Mouse (Mus musculus): ENCODE data around the gene Ankrd34b. TPM values are rescaled to one million over a fixed set of nuclear protein-coding genes. Genes with fewer than 3 reads are reported as not detected.

The Ankrd34b gene
- polyA plus RNA-seq (2015; fragmentation: Nextera tagmentation; extraction: Ambion mirVana), result not detected in 2 replicates

DNA sequence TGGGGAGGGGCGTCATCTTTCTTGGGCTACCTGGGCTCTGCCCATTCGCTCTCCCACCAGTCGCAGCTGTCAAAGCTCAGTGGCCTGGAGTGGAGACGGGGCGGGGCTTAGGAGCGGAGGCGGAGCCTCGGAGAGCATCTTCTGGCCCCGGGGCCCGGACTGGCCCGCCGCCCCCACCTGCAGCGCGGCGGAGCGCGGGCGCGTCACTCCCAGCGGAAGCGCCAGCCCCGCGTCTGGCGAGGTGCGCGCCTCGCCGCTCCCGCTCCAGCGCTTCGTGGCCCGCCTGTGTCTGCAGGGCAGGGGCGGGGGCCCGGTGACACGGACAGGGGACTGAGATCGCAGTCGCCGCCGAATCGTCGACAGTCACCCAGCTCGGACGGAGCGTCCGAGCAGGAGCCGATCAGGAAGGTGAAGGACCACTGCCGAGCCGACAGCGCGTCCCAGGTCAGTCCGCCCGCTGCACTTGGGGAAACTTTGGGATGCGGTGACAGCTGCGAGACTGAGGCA lies at the start of gene Ankrd34b:
Gene Ankrd34b, plus strand, starts transcription at position 139 of the 507 bp plus-strand sequence.
- peak within 1 kb of the TSS; percentile 65 for H3K9ac ChIP-seq
- no peak within 1 kb of the TSS for H3K27ac ChIP-seq
- H3K36me3 ChIP-seq, result no peaks in the 10 kb centered on the region
- peaks cover 80% of the 10 kb centered on the region for H3K27me3 ChIP-seq
- H3K4me1 ChIP-seq, result peaks cover 15% of the 10 kb centered on the region
- ATAC-seq (ENCODE audit: insufficient number of reproducible peaks, insufficient read depth, low FRiP score, low TSS enrichment, low read depth), result 0 out of 2 replicates have a peak, but pooled peaks have one; percentile 40
- H3K4me2 ChIP-seq, result peak within 1 kb of the TSS; percentile 100
- H3K4me3 ChIP-seq, result peak within 1 kb of the TSS; percentile 58
- under 1% methylated on average over 54 of the region's 54 CpGs for WGBS
- no peaks in the 10 kb centered on the region for H3K9me3 ChIP-seq

DNA sequence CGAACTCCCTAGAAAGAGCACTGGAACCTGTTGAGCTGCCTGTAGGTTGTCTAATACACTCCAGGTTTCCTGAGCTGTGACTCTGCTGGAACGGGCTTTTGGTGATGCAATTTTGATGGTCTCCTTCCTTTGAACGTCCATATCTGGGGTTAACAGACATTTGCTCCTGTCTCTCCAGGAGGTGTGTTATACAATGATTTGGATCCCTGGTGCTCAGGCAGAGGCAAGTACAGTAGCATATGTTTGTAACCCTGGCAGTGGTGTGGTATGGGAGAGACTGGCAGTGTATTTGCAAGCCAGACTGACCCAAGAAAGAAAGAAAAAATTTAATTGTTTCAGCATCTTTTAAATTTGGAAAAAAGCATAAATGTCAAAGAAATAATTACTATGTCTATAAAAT lies 38.3 kb upstream of the Ankrd34b start:
- H3K4me3 ChIP-seq, result no peak overlapping the region
- H3K36me3 ChIP-seq, result peaks cover 6% of the 10 kb centered on the region; the same call in 1 of the 2 replicates
- H3K9me3 ChIP-seq, result no peaks in the 10 kb centered on the region
- no peaks in the 10 kb centered on the region for H3K27me3 ChIP-seq
- WGBS, result 84% methylated on average over 3 of the region's 3 CpGs
- ATAC-seq (ENCODE audit: insufficient number of reproducible peaks, insufficient read depth, low FRiP score, low TSS enrichment, low read depth), result no peak
- no peak overlapping the region for H3K4me2 ChIP-seq
- no peak overlapping the region for H3K27ac ChIP-seq
- no peaks in the 10 kb centered on the region for H3K4me1 ChIP-seq
- no peak overlapping the region for H3K9ac ChIP-seq

DNA sequence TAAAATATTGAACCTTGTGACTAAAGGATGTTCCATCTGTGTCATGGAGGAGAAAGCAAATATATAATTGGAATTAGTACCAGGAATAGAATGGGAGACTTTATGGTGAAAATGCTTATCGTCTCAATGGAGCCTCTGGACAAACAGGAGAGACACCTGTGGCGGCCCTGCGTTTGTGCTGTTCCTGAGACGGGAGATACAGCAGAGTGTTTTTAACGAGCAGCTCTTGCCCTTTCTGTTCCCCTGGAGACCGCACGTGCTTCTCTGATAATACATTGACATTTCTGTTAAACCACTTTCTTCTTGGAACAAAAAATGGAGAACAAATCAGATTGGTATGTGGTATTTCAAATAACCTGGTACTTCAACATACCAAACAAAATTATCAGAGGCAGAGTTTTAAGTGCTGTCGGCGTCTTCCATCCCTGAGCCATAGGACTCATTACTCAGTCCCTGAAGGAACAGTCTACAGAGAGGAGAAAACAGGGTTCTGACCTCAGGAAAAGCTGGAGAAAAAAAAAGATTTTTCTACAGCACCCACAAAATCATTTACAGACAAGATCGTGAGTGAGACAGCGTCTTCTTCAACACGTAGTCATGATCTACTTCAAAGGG lies 32.5 kb upstream of the Ankrd34b start:
- Histone ChIP-seq H3K4me2 (no peak overlapping the region), H3K27me3 (no peaks in the 10 kb centered on the region), H3K9ac (no peak overlapping the region), H3K27ac (no peak overlapping the region), H3K4me3 (no peak overlapping the region), H3K36me3 (no peaks in the 10 kb centered on the region), H3K4me1 (no peaks in the 10 kb centered on the region), H3K9me3 (no peaks in the 10 kb centered on the region)
- ATAC-seq (ENCODE audit: insufficient number of reproducible peaks, insufficient read depth, low FRiP score, low TSS enrichment, low read depth), result no peak
- WGBS, result 86% methylated on average over 12 of the region's 12 CpGs

DNA sequence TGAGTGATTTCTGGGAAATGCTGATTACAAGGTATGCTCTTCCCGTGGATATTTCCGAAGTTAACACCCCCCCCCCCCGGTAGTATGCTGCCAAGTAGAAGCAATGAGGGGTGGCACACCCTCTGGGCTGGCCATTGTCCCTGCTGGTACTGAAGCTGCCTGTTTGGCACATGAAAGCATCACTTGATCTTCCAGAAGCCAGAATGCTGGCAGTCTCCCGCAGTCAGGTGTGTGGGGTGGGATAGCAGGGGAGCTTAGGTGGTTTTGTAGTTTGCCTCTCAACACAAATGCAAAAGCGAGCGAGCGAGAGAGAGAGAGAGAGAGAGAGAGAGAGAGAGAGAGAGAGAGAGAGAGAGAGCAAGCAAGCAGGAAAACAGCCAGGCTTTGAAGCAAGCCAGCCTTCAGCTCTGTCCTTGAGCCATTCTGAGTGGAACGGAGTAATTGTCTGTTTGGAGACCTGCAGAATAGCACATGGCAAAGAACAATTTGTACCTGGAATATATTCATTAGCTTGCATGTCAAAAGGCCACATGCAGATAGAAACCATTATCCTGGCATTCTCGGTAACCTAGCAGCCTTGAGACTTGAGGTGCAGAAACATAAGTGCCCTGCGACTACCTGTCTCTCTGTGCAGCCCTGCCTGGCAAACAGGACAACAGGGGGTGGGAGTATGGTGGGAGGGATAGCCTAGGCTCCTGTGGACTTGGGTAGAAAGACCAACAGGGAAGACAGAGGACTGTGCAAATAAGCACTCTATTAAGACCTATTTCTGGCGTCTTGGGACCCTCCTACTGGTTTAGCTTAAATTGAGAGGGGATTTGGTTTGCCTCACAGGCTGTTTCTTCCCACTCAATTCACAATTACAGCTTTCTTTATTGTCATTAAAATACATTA lies 27.0 kb upstream of the Ankrd34b start:
- no peak overlapping the region for H3K4me3 ChIP-seq
- no peak overlapping the region for H3K27ac ChIP-seq
- 67% methylated on average over 11 of the region's 11 CpGs for WGBS
- H3K9ac ChIP-seq, result no peak overlapping the region
- no peak for ATAC-seq (ENCODE audit: insufficient number of reproducible peaks, insufficient read depth, low FRiP score, low TSS enrichment, low read depth)
- H3K4me2 ChIP-seq, result no peak overlapping the region
- no peaks in the 10 kb centered on the region for H3K27me3 ChIP-seq
- no peaks in the 10 kb centered on the region for H3K4me1 ChIP-seq
- no peaks in the 10 kb centered on the region for H3K9me3 ChIP-seq
- H3K36me3 ChIP-seq, result no peaks in the 10 kb centered on the region

DNA sequence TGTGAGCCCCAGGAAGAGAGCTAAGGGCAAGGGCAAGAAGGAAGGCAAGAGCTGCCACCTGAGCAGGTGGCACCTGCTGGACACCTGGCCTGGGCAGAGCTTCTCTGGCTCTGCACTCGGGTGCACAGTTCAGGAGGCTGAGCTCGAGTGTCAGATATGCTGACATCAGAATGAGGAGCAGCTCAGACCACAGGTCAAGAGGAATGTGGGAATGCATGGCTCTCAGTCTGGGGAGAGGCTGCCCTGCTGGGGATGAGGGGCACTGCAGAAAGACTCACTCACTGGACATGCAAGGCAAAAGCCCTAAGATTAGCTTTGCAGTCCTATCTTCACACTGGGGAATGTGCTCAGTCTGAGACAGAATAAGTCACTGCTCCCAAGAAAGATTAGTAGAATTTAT lies 23.6 kb upstream of the Ankrd34b start:
- Histone ChIP-seq H3K27ac (no peak overlapping the region), H3K9ac (no peak overlapping the region), H3K9me3 (no peaks in the 10 kb centered on the region), H3K27me3 (no peaks in the 10 kb centered on the region), H3K4me1 (no peaks in the 10 kb centered on the region), H3K36me3 (no peaks in the 10 kb centered on the region), H3K4me2 (no peak overlapping the region), H3K4me3 (no peak overlapping the region)
- 32% methylated on average over 2 of the region's 2 CpGs for WGBS
- ATAC-seq (ENCODE audit: insufficient number of reproducible peaks, insufficient read depth, low FRiP score, low TSS enrichment, low read depth), result no peak

DNA sequence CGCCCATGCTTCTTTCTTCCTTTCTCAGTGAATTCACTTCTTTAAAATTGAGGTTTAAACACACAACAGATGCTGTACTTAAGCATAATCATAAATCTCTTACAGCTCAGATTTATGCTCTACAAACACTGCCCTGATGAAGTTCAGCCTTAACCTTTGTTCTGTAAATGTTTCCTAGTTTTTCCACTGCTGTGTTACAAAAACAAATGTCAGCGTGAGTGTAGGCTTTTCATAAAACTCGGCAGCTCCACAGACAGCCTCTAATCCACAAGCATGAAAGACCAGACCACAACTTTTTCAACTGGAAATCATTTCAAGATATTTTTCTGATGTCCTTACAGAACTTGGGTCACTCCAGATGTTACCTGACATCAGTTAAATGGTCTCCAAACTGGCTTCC lies 22.2 kb upstream of the Ankrd34b start:
- Histone ChIP-seq H3K27me3 (no peaks in the 10 kb centered on the region), H3K9me3 (no peaks in the 10 kb centered on the region), H3K36me3 (no peaks in the 10 kb centered on the region), H3K4me1 (no peaks in the 10 kb centered on the region), H3K27ac (no peak overlapping the region), H3K4me3 (no peak overlapping the region), H3K9ac (no peak overlapping the region), H3K4me2 (no peak overlapping the region)
- no peak for ATAC-seq (ENCODE audit: insufficient number of reproducible peaks, insufficient read depth, low FRiP score, low TSS enrichment, low read depth)
- whole genome bisulfite sequencing, result 60% methylated on average over 3 of the region's 3 CpGs

DNA sequence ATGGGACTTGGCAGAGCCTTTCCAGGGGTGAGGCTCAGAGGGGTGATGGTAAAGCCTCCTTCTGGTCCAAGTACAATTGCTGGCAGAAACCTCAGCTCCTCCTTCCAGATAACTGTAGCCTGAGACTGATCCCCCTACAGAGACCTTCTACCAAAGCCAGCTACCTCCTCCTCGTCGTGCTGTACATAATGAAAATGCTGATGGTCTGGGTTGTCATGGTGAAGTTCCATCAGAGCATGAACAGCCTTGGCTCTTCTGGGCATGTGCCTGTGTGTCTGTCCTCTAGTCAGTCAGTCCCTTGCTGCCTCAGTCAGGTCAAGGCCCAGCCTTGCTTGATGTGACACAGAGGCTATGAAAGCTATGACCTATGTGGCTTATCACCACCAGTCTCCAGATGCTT lies 15.2 kb upstream of the Ankrd34b start:
- no peak for ATAC-seq (ENCODE audit: insufficient number of reproducible peaks, insufficient read depth, low FRiP score, low TSS enrichment, low read depth)

DNA sequence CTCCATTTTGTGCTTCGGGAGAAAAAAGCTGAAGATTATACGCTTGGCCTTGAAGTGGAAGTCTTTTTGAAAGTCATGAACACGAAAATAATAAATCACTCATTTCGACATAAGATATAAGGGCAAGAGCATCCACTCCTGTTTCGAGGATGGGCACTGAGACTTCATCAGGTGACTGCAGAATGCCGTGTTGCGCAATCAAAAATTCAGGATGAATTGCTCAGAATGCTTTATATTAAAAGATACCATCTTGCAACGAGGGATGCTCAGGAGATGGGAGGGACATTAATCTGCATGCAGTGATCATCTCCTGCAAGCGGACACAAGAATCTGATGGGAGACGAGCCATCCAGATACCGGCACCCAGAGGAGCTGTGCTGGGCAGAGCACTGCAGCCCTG lies 6.1 kb upstream of the Ankrd34b start:
- H3K9ac ChIP-seq, result no peak overlapping the region
- no peak overlapping the region for H3K4me3 ChIP-seq
- H3K27ac ChIP-seq, result no peak overlapping the region
- no peaks in the 10 kb centered on the region for H3K36me3 ChIP-seq
- peaks cover 36% of the 10 kb centered on the region for H3K27me3 ChIP-seq
- 86% methylated on average over 11 of the region's 11 CpGs for WGBS
- H3K4me2 ChIP-seq, result no peak overlapping the region
- H3K9me3 ChIP-seq, result no peaks in the 10 kb centered on the region
- no peaks in the 10 kb centered on the region for H3K4me1 ChIP-seq
- ATAC-seq (ENCODE audit: insufficient number of reproducible peaks, insufficient read depth, low FRiP score, low TSS enrichment, low read depth), result no peak

More for the DNA sequence above, 15.2 kb upstream of the Ankrd34b start:
- Histone ChIP-seq H3K9ac (no peak overlapping the region), H3K4me1 (no peaks in the 10 kb centered on the region), H3K36me3 (no peaks in the 10 kb centered on the region), H3K9me3 (no peaks in the 10 kb centered on the region), H3K27me3 (no peaks in the 10 kb centered on the region), H3K4me3 (no peak overlapping the region), H3K4me2 (no peak overlapping the region), H3K27ac (no peak overlapping the region)
- WGBS, result 69% methylated on average over 2 of the region's 2 CpGs

DNA sequence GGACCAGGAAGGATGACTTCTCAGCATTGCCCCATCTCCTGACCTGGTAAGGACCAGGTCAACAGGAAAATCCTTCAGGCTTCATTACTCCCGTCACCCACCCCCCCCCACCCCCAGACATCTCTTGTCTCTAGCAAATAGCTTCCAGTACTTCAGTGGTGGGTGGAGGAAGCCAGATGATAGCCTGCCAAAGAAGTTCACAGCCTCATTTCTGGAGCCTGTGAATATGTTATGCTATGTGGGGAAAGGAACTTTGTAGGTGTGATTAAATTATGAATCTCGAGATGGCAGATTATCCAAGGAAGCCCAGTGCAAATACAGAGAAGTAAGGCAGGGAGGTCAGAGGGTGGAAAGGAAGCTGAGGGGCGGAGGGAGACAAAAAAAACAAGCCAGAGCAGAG lies 2.0 kb upstream of the Ankrd34b start:
- no peak overlapping the region for H3K9ac ChIP-seq
- peaks cover 76% of the 10 kb centered on the region for H3K27me3 ChIP-seq
- no peak overlapping the region for H3K27ac ChIP-seq
- H3K4me3 ChIP-seq, result no peak overlapping the region
- no peaks in the 10 kb centered on the region for H3K9me3 ChIP-seq
- no peaks in the 10 kb centered on the region for H3K36me3 ChIP-seq
- H3K4me2 ChIP-seq, result no peak overlapping the region
- no peak for ATAC-seq (ENCODE audit: insufficient number of reproducible peaks, insufficient read depth, low FRiP score, low TSS enrichment, low read depth)
- H3K4me1 ChIP-seq, result peaks cover 15% of the 10 kb centered on the region
- 44% methylated on average over 3 of the region's 3 CpGs for WGBS

DNA sequence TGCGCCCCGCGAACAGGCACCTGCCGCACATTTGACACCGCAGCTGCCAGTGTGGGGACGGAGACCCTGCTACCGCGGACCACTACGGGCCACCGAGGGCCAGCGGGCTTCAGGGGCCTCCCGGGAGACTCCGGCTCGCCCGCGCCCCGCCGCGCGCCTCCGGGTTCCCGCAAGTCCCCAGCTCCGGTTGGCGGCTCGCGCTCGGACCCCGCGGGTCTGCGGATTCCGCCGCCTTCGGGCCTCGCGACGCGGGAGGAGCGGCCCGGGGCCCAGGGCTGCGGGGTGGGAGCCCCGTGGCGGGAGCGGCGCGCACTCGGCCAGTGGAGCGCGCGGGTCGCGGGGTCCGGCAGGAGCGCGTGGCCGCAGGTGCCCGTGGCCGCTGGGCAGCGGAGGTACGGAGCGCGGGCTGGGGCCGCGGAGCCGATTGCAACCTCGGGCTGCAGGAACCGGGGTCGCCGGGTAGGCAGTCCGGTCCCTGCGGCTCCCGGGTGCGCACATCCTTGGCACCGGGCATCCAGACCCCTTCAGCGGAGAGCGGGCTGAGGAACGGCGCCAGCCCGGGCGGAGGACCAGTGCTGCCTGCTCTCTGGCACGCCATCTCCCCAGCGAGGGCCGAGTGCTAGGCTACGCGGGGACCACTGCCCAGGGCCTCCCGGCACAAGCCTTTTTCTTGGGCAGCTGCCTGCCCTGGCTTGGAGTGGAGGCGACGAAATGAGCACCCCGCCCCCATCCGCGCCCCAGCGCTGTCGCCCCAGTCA lies 777 bp downstream of the Ankrd34b start:
- peak overlapping the region; percentile 58 for H3K4me3 ChIP-seq
- no peaks in the 10 kb centered on the region for H3K9me3 ChIP-seq
- 0 out of 2 replicates have a peak, but pooled peaks have one; percentile 27 for ATAC-seq (ENCODE audit: insufficient number of reproducible peaks, insufficient read depth, low FRiP score, low TSS enrichment, low read depth)
- no peak overlapping the region for H3K27ac ChIP-seq
- H3K4me1 ChIP-seq, result peaks cover 15% of the 10 kb centered on the region
- H3K27me3 ChIP-seq, result peaks cover 82% of the 10 kb centered on the region
- peak overlapping the region; percentile 65 for H3K9ac ChIP-seq
- WGBS, result under 1% methylated on average over 57 of the region's 92 CpGs
- no peaks in the 10 kb centered on the region for H3K36me3 ChIP-seq
- H3K4me2 ChIP-seq, result peak overlapping the region; percentile 100

DNA sequence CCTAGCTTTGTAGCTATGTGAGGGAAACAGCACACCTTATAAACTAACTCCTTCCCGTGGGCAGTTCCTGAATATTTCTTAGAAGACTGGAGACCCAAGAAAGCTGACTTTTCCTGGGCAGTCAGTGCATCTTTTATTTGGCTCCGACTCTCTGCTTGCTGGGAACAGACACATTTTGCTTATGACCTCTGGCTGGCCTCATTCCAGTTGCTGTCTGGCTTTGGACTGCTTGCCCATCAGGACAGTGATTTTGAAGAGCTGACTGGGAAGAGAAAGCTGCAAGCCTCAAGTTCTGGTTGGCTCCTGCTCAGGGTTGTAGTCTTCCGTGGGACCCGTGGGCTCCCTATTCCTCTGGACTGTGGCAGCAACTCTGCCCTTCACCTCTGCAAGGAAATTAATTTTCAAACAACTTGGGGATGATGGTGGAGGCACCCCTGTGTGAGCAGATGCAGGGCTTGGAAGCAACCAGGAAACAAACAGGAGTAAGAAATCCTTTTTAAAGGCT lies 1.7 kb downstream of the Ankrd34b start:
- peaks cover 15% of the 10 kb centered on the region for H3K4me1 ChIP-seq
- H3K27me3 ChIP-seq, result peaks cover 79% of the 10 kb centered on the region
- no peak overlapping the region for H3K27ac ChIP-seq
- no peak for ATAC-seq (ENCODE audit: insufficient number of reproducible peaks, insufficient read depth, low FRiP score, low TSS enrichment, low read depth)
- peak overlapping the region; percentile 100 for H3K4me2 ChIP-seq
- H3K9ac ChIP-seq, result no peak overlapping the region
- no peak overlapping the region for H3K4me3 ChIP-seq
- 46% methylated on average over 4 of the region's 4 CpGs for WGBS
- no peaks in the 10 kb centered on the region for H3K36me3 ChIP-seq
- no peaks in the 10 kb centered on the region for H3K9me3 ChIP-seq
